In the genomic region with DNA sequence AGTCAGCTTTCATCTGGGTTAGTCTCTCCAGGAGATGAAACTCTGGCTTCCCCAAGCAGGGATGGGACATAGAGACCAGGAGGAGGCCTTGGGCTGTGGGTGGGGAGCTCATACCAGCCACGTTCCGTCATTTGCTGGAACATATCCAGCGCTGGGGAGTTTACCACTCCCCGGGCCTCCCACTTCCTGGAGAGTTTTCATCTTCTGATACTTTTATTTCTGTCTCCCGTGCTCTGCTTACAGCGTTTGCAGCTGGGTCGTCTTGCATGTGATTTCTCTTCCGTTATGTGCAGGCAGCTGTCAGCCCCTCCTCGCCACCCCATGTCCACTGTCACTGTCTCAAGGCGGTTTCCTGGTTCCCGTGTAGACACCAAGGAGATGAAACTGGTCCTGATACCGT, we compare ENCODE assay signal across 9 mouse cellular contexts.
DNase-seq lines count a peak whose midpoint lies in the region; ATAC-seq and TF ChIP-seq lines count a peak whose summit lies in the region.
"Had no signal": no experiment of that assay in that cellular context is flagged by ENCODE, and none has a peak within 500 bp of the region (broad histone marks: within the 10 kb centered on the region; RNA-seq: fewer than 3 reads in every experiment).

No protein-coding gene starts in this region.

- 22% methylated on average over 12 of the region's 12 CpGs for WGBS in kidney, embryonic 14.5 days
- 72% methylated on average over 12 of the region's 12 CpGs for WGBS in hindbrain, postnatal 0 days

- peaks cover 44% of the 10 kb centered on the region for H3K4me1 ChIP-seq in kidney, embryonic 14.5 days (ENCODE audit: control insufficient read depth, insufficient read depth, low read length)
- no peaks in the 10 kb centered on the region for H3K4me1 ChIP-seq in hindbrain, postnatal 0 days (ENCODE audit: insufficient read depth, low read length)
- H3K4me1 ChIP-seq: liver, embryonic 15.5 days had no signal

- peak; percentile 12 for DNase-seq in A20 (ENCODE audit: low read depth, low spot score)
- DNase-seq in heart, adult 18-20 months, result peak; percentile 89 to 91
- peak; percentile 55 for DNase-seq in urinary bladder, postnatal 10 days (ENCODE audit: low spot score)
- DNase-seq in hindbrain, postnatal 0 days (ENCODE audit: low spot score), result no peak
- no peak for DNase-seq in cerebellum, postnatal 4 days (ENCODE audit: low spot score in 2 of 2)

- no peak overlapping the region for H3K4me3 ChIP-seq in kidney, embryonic 14.5 days (ENCODE audit: low read length)
- H3K4me3 ChIP-seq in hindbrain, postnatal 0 days (ENCODE audit: low read length), result no peak overlapping the region
- H3K4me3 ChIP-seq: liver, embryonic 15.5 days had no signal

- no peak overlapping the region for H3K9ac ChIP-seq in kidney, embryonic 14.5 days (ENCODE audit: low read depth, low read length)
- H3K9ac ChIP-seq in hindbrain, postnatal 0 days (replicated peaks; ENCODE audit: low read length), result no peak overlapping the region
- H3K9ac ChIP-seq: liver, embryonic 15.5 days had no signal

- TF ChIP-seq CTCF in hindbrain, postnatal 0 days (IDR thresholded peaks at IDR 0.05; ENCODE audit: low read depth), result no peak

- no peaks in the 10 kb centered on the region for H3K9me3 ChIP-seq in kidney, embryonic 14.5 days (ENCODE audit: control insufficient read depth, low read length)
- no peaks in the 10 kb centered on the region for H3K9me3 ChIP-seq in hindbrain, postnatal 0 days (ENCODE audit: low read length)
- H3K9me3 ChIP-seq: liver, embryonic 15.5 days had no signal

- ATAC-seq in activated CD4-positive, CD25-positive, alpha-beta regulatory T cell, adult 4 months, result peak; percentile 69
- ATAC-seq in kidney, embryonic 14.5 days (ENCODE audit: low FRiP score, low TSS enrichment), result peak; percentile 56
- ATAC-seq in megakaryocyte progenitor cell, adult 5-6 weeks (replicated peaks; ENCODE audit: poor library complexity), result peak; percentile 26; the same call in 1 of the 2 replicates
- ATAC-seq in hindbrain, postnatal 0 days, result no peak

- peaks cover 46% of the 10 kb centered on the region for H3K36me3 ChIP-seq in kidney, embryonic 14.5 days (ENCODE audit: control insufficient read depth, insufficient read depth, low read length)
- H3K36me3 ChIP-seq in hindbrain, postnatal 0 days (ENCODE audit: insufficient read depth, low read length), result peaks cover 36% of the 10 kb centered on the region
- H3K36me3 ChIP-seq: liver, embryonic 15.5 days had no signal

- H3K27ac ChIP-seq in kidney, embryonic 14.5 days (ENCODE audit: low read depth, low read length), result peak overlapping the region; percentile 76
- H3K27ac ChIP-seq in hindbrain, postnatal 0 days, result no peak overlapping the region
- H3K27ac ChIP-seq: liver, embryonic 15.5 days had no signal

- no peak overlapping the region; the same call in 1 of the 2 replicates for H3K4me2 ChIP-seq in kidney, embryonic 14.5 days (replicated peaks; ENCODE audit: low read depth, low read length)
- H3K4me2 ChIP-seq in hindbrain, postnatal 0 days (ENCODE audit: low read depth, low read length), result no peak overlapping the region
- H3K4me2 ChIP-seq: liver, embryonic 15.5 days had no signal

- no peaks in the 10 kb centered on the region for H3K27me3 ChIP-seq in kidney, embryonic 14.5 days (ENCODE audit: control insufficient read depth, insufficient read depth, low read length)
- no peaks in the 10 kb centered on the region for H3K27me3 ChIP-seq in hindbrain, postnatal 0 days (ENCODE audit: insufficient read depth, low read length)
- H3K27me3 ChIP-seq: liver, embryonic 15.5 days had no signal

Comparison
In these comparisons a context has a peak if more than half of its experiments do, and no peak if none do; other contexts are left out.
1. DNase-seq: peak in A20 (single experiment), heart, adult 18-20 months (2 of 2) and urinary bladder, postnatal 10 days (single experiment); none in hindbrain, postnatal 0 days (single experiment) and cerebellum, postnatal 4 days (0 of 2).